Mouse (Mus musculus): ENCODE results near the gene Gpc3.
A peak's percentile ranks its signal among the peaks of the same experiment; 100 is the strongest.
"Not testable (repeated sequence)": the region's sequence is repeated elsewhere in the genome, so short reads cannot be mapped to it uniquely, and the experiment has no call there.

The Gpc3 gene

GRCm38 (mm10) chrX:52374209-52374608 is 239.5 kb downstream of the Gpc3 start:
- DNase-seq, result no peak

GRCm38 (mm10) chrX:52372436-52372835 is 241.3 kb downstream of the Gpc3 start:
- DNase-seq, result no peak

- peak in 1 of 2 experiments; percentile 23 for DNase-seq
Observed at GRCm38 (mm10) chrX:52369938-52370758, 243.6 kb downstream of the Gpc3 start.

- no peak for DNase-seq
Observed at GRCm38 (mm10) chrX:52369304-52369937, 244.3 kb downstream of the Gpc3 start.

GRCm38 (mm10) chrX:52366826-52367225 is 246.9 kb downstream of the Gpc3 start:
- DNase-seq, result no peak

- no peak for DNase-seq
Observed at GRCm38 (mm10) chrX:52365790-52366189, 248.0 kb downstream of the Gpc3 start.

- no peak for DNase-seq
Observed at GRCm38 (mm10) chrX:52362241-52363011, 251.3 kb downstream of the Gpc3 start.

- DNase-seq, result peak; percentile 45 to 50
Observed at GRCm38 (mm10) chrX:52352981-52353380, 260.8 kb downstream of the Gpc3 start.

GRCm38 (mm10) chrX:52350631-52351030 is 263.1 kb downstream of the Gpc3 start:
- DNase-seq, result not testable (repeated sequence)

GRCm38 (mm10) chrX:52348773-52349172 is 265.0 kb downstream of the Gpc3 start:
- DNase-seq, result no peak

- no peak for DNase-seq
Observed at GRCm38 (mm10) chrX:52344018-52344417, 269.7 kb downstream of the Gpc3 start.

GRCm38 (mm10) chrX:52340251-52340650 is 273.5 kb downstream of the Gpc3 start:
- no peak for DNase-seq

GRCm38 (mm10) chrX:52321791-52322190 is 292.0 kb downstream of the Gpc3 start:
- DNase-seq, result no peak

- no peak for DNase-seq
Observed at GRCm38 (mm10) chrX:52320653-52321052, 293.1 kb downstream of the Gpc3 start.

- DNase-seq, result no peak
Observed at GRCm38 (mm10) chrX:52310976-52311375, 302.8 kb downstream of the Gpc3 start.

- no peak for DNase-seq
Observed at GRCm38 (mm10) chrX:52305226-52305625, 308.5 kb downstream of the Gpc3 start.

GRCm38 (mm10) chrX:52288792-52289191 is 325.0 kb downstream of the Gpc3 start:
- DNase-seq, result no peak

GRCm38 (mm10) chrX:52287944-52288343 is 325.8 kb downstream of the Gpc3 start:
- no peak for DNase-seq

- no peak for DNase-seq
Observed at GRCm38 (mm10) chrX:52282070-52282469, 331.7 kb downstream of the Gpc3 start.

- no peak for DNase-seq
Observed at GRCm38 (mm10) chrX:52281103-52281900, 332.4 kb downstream of the Gpc3 start.

GRCm38 (mm10) chrX:52278687-52279359 is 334.9 kb downstream of the Gpc3 start:
- no peak for DNase-seq

GRCm38 (mm10) chrX:52277599-52277998 is 336.2 kb downstream of the Gpc3 start:
- DNase-seq, result no peak

All from kidney, adult 8-10 months (tissue).